Mouse (Mus musculus) inflammation-experienced regulatory T-cells (primary cell): Measurements from ENCODE around the gene Surf4. TPM values are rescaled to one million over a fixed set of nuclear protein-coding genes. Genes with fewer than 3 reads are reported as not detected.

Source experiments
- polyA plus RNA-seq, 2 experiments: library from polyadenylated mRNA; unstranded; fragments of 100-300 nt; shearing (Covaris generic); gene quantifications; one replicate each; pipeline ENCODE4 v1.2.1; 2017

Gene Surf4
- 100 to 1,000 TPM; 154 to 155 TPM for polyA plus RNA-seq

GRCm38 (mm10) chr2:26933304-26934055 is at the start of gene Surf4, which contains the start of gene Stkld1:
Gene Surf4, minus strand, starts transcription at chr2:26933928.
Gene Stkld1, plus strand, starts transcription at chr2:26934047.

GRCm38 (mm10) chr2:26973116-26973515 is 39.4 kb upstream of the Surf4 start, which contains the start of gene Adamts13:
Gene Adamts13, plus strand, starts transcription at chr2:26973416.

GRCm38 (mm10) chr2:26963923-26964723 is 30.4 kb upstream of the Surf4 start, which contains the start of gene Rexo4:
Gene Rexo4, minus strand, starts transcription at chr2:26964386.

GRCm38 (mm10) chr2:26915927-26916728 is 17.6 kb downstream of the Surf4 start, which contains the start of the genes Surf2 and Surf1:
Gene Surf2, plus strand, starts transcription at chr2:26916367.
Gene Surf1, minus strand, starts transcription at chr2:26916530.

GRCm38 (mm10) chr2:26910124-26910993 is 23.4 kb downstream of the Surf4 start, which contains the start of the genes Med22 and Rpl7a:
Gene Med22, minus strand, starts transcription at chr2:26910677.
Gene Rpl7a, plus strand, starts transcription at chr2:26910764.

GRCm38 (mm10) chr2:26902467-26903220 is 31.1 kb downstream of the Surf4 start, which contains the start of gene Surf6:
Gene Surf6, minus strand, starts transcription at chr2:26902879.

Other genes with a start within 250 kb of the Surf4 start
- under 1 TPM; 0.08 to 0.67 TPM for gene Abo, start 68.9 kb downstream of the Surf4 start, polyA plus RNA-seq
- gene Surf6, start 31.0 kb downstream of the Surf4 start, polyA plus RNA-seq: 10 to 100 TPM; 41.5 to 56.3 TPM
- gene Med22, start 23.3 kb downstream of the Surf4 start, polyA plus RNA-seq: 10 to 100 TPM; 24.8 to 38.2 TPM
- gene Rpl7a, start 23.2 kb downstream of the Surf4 start, polyA plus RNA-seq: 100 to 1,000 TPM; 214 to 236 TPM
- gene Surf2, start 17.6 kb downstream of the Surf4 start, polyA plus RNA-seq: 10 to 100 TPM; 62.2 to 82.9 TPM
- gene Surf1, start 17.4 kb downstream of the Surf4 start, polyA plus RNA-seq: 100 to 1,000 TPM; 104 to 108 TPM
- under 1 TPM; 0.59 to 0.81 TPM for gene Stkld1, start 119 bp upstream of the Surf4 start, polyA plus RNA-seq
- 10 to 100 TPM; 68.1 to 86.2 TPM for gene Rexo4, start 30.5 kb upstream of the Surf4 start, polyA plus RNA-seq
- gene Adamts13, start 39.5 kb upstream of the Surf4 start, polyA plus RNA-seq: under 1 TPM; 0.08 to 0.23 TPM
- gene Cacfd1, start 76.0 kb upstream of the Surf4 start, polyA plus RNA-seq: 10 to 100 TPM; 34.4 to 34.7 TPM
- 1 to 10 TPM in 1 of 2 experiments, under 1 TPM in 1; 0.94 to 1.4 TPM for gene Slc2a6, start 94.1 kb upstream of the Surf4 start, polyA plus RNA-seq
- under 1 TPM in 1 of 2 experiments, not detected in 1; 0.23 TPM for gene Mymk, start 138.3 kb upstream of the Surf4 start, polyA plus RNA-seq
- gene Adamtsl2, start 145.5 kb upstream of the Surf4 start, polyA plus RNA-seq: under 1 TPM; 0.19 to 0.77 TPM
- gene Fam163b, start 208.6 kb upstream of the Surf4 start, polyA plus RNA-seq: under 1 TPM in 1 of 2 experiments, not detected in 1; 0.34 TPM
- 1 to 10 TPM in 1 of 2 experiments, not detected in 1; 1.0 TPM for gene Dbh, start 231.3 kb upstream of the Surf4 start, polyA plus RNA-seq